Mouse (Mus musculus) gonadal fat pad, adult 2 months (tissue): ENCODE results near the gene Gm16503. TPM values are rescaled to one million over a fixed set of nuclear protein-coding genes. Genes with fewer than 3 reads are reported as not detected.
"Not testable (repeated sequence)": the region's sequence is repeated elsewhere in the genome, so short reads cannot be mapped to it uniquely, and the experiment has no call there.

ENCODE experiments used
- DNase-seq: peaks from one replicate; pipeline ENCODE4 v3.0.0-alpha.2; 2012; ENCODE audit warnings: low read depth
- polyA plus RNA-seq: library from polyadenylated mRNA; depleted of rRNA; stranded (reverse); fragments of >200 nt; gene quantifications from 2 replicates; pipeline ENCODE4 v1.2.3, GENCODE M21; 2012; rRNA removed

Gm16503 gene
- 0.04 TPM in 2 replicates for polyA plus RNA-seq

DNA sequence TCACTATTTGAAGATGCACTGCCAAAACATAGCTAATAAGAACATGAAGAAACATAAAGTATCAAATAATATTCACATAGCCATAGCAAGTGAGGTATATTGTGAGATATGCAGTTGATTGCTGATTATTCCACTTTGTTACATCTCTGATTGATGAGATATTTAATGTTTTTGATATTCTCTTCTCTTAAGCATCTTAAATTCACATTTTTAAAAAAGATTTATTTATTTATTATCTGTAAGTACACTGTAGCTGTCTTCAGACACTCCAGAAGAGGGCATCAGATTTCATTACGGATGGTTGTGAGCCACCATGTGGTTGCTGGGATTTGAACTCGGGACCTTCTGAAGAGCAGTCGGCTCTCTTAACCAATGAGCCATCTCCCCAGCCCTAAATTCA, at the start of gene Gm16503:
Gene Gm16503 (plus strand): TSS at position 301 of the 400 bp plus-strand sequence.
- DNase-seq = not testable (repeated sequence)

DNA sequence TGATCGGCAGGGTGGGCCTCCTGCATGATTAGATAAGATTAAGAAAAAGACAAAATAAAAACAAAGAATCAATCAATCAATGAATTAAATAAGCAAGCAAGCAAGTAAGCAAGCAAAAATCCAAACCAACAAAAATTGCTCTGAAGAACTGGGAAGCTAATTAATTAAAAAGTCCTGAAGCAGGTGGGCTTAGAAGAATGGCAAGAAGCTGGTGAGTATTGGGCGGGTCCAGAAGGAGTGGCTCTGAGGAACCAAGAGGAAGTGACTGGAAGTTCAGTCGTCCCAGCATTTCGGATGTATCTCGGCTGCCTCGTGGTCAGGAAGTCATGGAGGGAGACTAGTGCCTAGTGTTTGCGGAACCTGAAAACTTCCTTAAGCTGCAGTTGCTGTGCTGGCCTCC, 47.9 kb upstream of the Gm16503 start, which contains the start of gene Zfp982:
Gene Zfp982 (plus strand): TSS at position 301 of the 400 bp plus-strand sequence.
- not testable (repeated sequence) for DNase-seq

DNA sequence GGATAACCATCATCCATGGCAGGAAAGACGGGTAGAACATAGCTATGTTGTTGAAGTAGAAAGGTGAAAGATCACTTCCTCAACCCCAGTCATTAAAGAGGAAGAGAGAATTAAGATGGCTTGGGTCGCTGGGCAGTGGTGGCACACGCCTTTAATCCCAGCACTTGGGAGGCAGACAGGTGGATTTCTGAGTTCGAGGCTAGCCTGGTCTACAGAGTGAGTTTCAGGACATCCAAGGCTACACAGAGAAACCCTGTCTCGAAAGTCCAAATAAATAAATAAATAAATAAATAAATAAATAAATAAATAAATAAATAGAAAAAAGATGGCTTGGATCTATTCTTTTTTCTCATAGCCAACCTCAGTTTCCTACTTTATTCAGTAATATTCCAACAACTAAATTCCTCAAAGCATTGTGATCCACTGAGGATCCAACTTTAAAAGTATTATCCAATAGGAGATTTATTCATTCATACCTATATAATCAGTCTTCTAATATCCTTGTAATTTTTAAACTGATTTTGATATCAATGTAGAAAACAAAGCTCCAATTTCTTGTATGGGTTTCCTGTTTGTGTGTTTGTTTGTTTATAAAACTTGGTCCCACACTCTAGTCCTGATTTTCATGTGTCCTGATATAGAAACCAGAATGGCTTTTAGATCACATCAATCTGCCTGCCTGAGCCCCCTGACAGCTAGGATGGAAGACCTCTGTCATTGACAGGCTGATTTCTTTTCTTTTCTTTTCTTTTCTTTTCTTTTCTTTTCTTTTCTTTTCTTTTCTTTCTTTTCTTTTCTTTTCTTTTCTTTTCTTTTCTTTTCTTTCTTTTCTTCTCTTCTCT, 41.0 kb upstream of the Gm16503 start:
- not testable (repeated sequence) for DNase-seq

DNA sequence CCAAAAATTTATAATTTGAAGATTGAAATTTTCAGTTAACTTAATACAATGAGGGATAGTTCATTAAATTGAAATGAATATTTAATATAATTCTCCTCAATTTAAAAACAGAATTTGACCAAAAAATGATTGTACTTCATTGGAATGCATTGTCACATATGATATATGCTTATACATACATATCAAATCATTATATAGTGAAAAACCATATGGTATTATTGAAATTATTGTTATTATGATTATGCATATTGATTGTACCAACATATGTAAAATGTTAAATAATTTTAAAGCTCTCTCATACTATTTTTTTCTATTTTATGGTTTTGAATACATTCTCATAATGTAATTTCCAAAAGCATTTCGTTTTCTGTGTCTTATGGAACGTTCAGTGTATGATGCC, 30.8 kb upstream of the Gm16503 start:
- no peak for DNase-seq

DNA sequence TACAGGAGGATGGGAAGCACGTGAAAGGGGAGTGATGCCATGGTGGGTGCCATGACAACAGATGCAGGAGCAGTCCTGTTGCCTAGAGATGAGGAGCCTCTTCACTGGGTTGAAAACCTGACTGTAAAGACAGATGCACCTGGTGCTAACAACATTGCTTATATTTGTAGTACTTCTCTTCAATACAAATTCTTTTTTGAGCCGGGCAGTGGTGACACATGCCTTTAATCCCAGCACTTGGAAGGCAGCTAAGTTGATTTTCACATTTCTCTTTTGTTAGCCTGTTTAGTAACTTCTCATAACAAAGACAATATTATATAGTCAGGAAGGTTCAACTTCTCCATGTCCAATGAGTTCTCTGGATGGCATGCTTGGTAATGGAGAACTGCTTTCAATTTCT, 21.0 kb upstream of the Gm16503 start:
- no peak for DNase-seq

DNA sequence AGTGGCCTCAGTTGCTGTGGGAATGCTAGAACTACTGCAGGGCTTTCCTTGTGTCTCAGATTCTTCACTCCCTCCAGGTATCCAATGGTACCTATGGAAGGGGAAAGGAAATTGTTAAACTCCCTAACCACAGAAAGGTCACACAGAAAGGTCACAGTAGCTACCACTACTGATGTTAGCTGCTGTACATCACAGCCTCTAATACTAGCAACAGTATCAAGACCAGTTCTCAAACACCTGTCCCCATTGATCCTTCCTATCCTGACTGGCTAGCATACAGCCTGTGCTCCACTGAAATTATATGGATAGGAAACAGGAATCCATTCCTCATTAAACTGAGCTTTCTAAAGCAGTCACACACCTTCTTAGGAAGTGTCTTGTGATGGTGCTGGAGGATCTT, 19.9 kb upstream of the Gm16503 start:
- DNase-seq = no peak

DNA sequence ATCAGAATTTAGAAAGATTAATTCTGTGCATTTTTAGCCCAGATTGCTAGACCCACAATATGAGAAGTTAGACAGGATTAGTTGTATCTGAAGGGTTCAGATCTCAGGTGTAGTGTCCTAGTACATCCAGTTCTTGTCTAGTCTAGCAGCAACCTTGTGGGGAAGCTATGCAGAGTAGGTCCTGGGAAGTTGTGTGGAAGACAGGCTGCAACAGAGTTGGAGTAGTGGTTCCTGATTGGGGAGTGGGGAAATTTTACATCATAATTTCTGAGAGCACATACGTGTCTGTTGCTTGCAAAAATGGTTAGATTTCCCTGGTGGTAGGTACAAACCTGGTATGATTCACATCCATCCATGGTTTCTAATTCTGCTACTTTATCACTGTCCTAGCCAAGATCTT, 14.9 kb upstream of the Gm16503 start:
- DNase-seq = no peak

DNA sequence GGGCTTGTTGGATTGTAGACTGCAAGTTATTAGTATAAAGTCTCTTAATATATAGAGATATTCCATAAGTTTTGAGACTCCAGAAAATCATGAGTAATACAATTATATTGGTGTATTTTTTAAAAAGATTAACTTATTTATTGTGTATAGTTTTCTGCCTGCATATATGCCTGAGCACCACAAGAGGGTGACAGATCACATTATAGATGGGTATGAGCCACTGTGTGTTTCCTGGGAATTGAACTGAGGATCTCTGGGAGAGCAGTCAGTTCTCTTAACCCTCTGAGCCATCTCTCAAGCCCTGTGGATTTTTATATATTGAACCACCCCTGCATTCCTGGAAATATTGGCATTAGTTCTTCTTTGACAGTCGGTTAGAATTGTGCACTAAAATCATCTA, 9.7 kb upstream of the Gm16503 start:
- DNase-seq = no peak

DNA sequence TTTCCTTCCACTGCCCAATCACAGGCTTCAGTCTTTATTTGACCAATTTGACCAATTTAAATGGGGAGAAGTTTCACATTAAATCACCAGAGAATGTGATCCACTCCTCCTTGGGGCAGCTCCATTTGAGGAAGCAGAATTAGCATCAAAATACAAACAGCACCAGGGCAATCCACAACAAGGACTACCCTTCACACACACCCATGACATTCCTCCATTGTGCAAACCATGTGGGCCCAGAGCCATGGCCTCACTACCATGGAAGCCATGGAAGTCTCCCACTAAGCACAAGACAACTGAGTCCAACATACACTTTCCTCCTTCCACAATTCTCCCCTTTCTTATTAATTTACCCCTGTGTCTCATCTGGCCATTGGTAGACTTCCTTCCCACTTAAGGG, 4.1 kb upstream of the Gm16503 start:
- DNase-seq = not testable (repeated sequence)

DNA sequence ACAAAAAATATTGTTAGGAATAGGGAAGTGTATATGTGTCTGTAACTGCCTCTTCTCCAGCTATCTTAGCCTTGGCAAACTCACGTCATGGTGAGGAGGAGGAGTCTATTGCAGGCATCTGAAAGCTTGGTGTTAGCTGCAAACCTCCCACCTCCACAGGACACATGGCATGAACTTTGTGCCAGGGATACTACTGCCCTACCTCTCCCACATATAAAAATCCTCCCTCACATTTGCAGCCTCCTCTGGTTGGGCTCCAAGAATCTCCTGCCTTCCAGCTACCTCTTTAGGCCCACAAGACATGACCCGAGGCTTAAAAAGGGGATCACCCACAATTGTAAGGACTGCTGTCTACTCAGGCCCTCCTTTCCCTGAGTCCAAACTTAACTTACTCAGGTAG, 2.3 kb upstream of the Gm16503 start:
- no peak for DNase-seq

DNA sequence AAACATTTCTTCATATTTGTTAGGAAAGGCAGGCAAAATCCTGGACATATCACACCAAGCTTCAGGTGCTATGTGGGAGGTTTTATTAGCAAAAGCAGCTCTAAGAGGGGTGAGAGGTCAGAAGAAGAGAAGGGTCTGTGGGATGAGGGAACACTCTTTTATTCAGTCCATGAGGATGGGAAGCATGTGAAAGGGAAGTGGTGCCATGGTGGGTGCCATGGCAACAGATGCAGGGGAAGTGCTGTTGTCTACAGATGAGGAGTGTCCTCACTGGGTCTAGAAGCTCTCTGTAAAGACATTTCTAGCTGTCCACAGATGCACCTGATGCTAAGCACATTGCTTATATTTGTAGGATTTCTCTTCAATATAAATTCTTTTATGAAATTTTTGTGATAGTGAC, 1.1 kb downstream of the Gm16503 start:
- no peak for DNase-seq

DNA sequence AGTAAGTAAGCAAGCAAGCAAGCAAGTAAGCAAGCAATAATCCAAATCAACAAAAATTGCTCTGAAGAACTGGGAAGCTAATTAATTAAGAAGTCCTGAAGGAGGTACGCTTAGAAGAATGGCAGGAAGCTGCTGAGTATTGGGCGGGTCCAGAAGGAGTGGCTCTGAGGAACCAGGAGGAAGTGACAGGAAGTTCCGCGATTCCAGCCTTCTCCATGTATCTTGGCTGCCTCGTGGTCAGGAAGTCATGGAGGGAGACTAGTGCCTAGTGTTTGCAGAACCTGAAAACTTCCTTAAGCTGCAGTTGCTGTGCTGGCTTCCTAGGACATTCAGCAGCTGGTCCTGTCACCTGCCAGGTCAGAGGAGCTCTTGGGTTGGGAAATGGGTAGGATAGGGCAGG, 13.1 kb downstream of the Gm16503 start, which contains the start of gene Zfp985:
Gene Zfp985 (plus strand): TSS at position 207 of the 400 bp plus-strand sequence.
- DNase-seq = not testable (repeated sequence)

DNA sequence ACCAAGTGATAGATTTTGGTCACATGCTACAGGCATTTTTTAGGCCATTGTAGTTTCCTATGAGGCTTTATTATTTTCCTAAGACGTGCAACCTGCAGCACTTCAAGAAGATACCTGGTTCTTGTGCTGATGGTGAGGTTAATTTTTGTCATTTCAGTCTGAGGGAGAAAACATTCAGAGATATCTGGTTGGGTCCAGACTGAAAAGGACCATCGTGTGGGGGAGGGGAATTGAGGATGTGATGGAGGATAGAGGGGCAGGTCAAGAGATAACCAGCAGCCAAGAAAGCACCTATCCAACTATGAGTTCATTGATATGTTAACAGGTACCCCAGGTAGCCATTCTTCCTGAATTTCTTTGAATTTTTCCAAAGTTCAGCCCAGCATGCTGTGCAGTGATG, 14.3 kb downstream of the Gm16503 start:
- not testable (repeated sequence) for DNase-seq

DNA sequence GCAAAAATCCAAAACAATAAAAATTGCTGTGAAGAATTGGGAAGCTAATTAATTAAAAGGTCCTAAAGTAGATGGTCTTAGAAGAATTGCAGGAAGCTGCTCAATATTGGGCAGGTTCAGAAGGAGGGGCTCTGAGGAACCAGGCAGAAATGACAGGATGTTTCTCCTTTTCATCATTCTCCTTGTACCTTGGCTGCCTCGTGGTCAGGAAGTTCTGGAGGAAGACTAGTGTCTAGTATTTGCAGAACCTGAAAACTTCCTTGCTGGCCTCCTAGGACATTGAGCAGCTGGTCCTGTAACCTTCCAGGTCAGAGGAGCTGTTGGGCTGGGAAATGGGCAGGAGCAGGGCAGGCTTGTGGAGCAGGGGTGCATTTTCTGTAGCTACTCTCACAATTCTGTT, 16.9 kb downstream of the Gm16503 start:
- DNase-seq = not testable (repeated sequence)

DNA sequence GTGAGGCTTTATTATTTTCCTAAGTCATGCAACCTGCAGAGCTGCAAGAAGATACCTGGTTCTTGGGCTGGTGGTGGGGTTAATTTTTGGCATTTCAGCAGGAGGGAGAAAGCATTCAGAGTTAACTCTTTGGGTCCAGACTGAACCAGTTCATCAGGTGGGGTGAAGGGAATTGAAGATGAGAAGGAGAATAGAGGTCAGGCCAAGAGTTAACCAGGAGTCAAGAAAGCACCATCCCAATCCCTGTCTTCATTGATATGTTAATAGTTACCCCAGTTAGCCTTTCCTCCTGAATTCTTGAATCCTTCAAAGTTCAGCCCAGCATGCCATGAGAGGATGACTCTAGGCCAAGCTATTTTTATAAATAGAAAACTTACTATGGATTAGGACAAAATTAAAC, 18.0 kb downstream of the Gm16503 start:
- DNase-seq = not testable (repeated sequence)

DNA sequence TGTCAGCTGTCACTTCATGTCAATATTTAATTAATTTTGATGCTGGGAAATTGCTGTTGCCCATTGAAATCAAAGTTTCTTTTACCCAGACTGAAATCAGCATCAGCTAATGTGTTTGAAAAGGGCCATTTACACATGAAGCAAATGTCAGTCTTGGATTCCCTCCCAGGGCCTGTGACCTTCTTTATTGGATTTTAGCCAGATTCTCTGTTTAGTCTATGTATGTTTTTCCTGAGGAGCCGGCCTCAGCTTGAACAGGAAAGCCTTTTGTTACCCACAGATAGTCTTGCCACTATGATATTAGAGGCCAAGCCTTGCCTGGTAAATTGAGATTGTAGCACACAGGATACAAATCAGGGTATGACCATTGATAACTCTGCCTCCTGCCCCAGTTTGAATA, 19.1 kb downstream of the Gm16503 start:
- not testable (repeated sequence) for DNase-seq

DNA sequence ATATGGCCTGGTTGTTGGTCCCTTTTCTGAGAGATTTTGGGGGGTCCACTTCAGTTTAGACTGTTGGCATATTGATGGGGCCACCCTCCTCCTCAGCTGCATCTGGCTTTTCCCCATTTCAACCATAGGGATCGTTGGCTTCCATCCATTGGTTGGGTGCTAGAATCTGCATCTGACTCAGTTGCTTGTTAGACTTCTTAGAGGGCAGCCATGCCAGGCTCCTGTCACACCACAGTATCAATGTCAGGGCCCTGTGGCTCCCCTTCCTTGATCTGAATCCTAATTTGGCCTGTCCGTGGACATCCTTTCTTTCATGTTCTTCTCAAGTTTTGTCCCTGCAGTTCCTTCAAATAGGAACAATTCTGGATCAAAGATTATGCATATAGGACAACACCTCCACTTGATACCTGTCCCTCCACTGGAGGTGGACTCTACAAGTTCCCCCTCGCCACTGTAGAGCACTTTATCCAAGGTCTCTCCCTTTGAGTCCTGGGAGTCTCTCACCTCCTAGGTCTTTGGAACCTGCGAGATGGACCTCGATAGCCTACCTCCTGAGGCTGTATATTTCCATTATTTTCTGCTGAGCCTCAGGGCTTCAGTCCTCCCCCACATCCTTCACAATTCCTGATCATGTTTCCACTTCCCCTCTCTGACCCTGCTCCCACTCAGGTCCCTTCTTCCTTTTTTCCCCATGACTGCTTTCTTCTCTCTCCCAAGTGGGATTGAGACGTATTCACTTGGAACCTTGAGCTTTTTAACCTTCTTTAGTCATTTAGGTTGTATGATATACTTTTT, 25.6 kb downstream of the Gm16503 start:
- DNase-seq = no peak

DNA sequence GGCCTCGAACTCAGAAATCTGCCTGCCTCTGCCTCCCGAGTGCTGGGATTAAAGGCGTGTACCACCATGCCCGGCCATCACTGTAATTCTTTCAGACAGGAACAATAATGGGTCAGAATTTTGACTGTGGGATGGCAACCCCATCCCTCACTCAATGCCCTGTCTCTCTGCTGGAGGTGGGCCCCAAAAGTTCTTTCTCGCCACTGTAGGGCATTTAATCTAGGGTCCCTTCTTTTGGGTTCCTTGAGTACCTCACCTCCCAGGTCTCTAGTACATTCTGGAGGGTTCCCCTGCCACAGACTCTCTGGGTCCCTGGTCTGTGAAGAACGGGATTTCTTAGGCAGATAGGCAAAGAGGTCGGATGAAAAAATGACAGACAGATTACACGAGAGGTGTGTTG, 31.1 kb downstream of the Gm16503 start:
- DNase-seq = not testable (repeated sequence)

DNA sequence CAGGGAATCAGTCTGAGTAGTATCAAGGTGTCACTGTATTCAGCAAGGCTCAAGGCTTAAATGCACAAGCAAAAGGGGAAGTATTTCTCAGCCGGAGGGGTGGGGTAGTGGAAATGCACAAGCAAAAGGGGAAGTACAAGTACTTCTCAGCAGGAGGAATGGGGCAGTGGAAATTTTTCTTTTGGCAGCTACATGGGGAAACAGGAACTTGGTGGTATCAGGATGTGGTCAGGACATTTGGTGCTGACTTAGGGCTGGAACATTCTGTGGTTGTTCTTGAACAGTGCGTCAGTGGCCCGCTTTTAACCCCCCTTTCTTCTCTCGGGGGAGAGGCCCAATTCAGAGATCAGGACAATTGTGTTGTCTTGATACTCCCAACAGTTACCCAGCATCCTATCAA, 39.4 kb downstream of the Gm16503 start:
- DNase-seq = not testable (repeated sequence)

DNA sequence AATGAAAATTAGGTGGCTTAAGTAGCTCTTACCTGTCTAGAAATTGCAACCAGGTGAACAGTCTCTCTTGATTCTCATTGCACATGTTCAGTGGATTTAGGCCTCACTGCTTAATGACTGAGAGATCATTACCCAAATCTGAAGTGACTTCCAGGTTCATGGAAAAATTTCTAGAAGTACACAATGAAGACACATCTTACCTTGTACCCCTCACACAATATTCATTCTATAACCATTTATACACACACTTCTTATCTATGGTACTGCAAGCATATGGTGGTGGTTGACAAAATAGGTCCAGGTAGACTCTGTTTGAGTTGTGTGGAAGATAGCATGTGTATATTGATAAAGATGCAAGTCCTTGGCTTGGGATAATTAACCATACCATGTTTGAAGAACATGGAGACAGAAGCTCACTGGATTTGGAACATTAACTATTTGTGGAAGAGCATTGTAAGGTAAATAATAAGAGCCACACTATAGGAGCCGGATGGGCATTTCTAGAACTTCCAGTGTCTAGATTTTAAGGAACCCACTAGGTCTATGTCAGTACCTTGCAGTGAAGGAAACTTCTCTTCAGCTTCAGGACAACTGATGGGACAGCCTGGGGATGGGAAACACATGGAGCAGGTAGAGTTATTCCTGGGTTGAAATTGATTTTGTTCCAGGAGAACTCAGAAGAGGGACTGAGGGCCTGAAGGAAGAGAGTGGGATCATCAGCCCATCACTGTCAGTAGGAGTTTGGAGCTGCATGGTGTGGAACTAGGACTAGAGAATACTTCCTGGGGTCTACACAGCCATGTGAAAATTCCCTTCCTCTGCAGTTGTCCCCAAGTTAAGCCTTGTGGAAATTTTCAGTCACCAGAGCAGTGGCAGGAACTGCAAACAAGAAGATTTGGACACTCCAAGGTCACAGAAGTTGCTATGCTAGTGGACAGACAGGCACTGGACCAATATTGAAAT, 46.8 kb downstream of the Gm16503 start:
- no peak for DNase-seq
